Mouse (Mus musculus): ENCODE data around the gene Clcn6. TPM values are rescaled to one million over a fixed set of nuclear protein-coding genes. Genes with fewer than 3 reads are reported as not detected.
"Not testable (repeated sequence)": the region's sequence is repeated elsewhere in the genome, so short reads cannot be mapped to it uniquely, and the experiment has no call there.

Gene Clcn6
- total and polyA plus RNA-seq, 2 experiments from 2014 or later = 26.3 to 61.0 TPM

- Histone ChIP-seq H3K4me2 (ENCODE audit: low read depth) (no peak overlapping the region), H3K4me3 (ENCODE audit: low read depth, low read length) (no peak overlapping the region), H3K36me3 (ENCODE audit: insufficient read depth) (peaks cover 33% of the 10 kb centered on the region), H3K27ac (ENCODE audit: low read depth, low read length) (no peak overlapping the region), H3K9me3 (ENCODE audit: low read length) (no peaks in the 10 kb centered on the region), H3K27me3 (ENCODE audit: insufficient read depth, low read length) (no peaks in the 10 kb centered on the region), H3K4me1 (ENCODE audit: insufficient read depth) (no peaks in the 10 kb centered on the region), H3K9ac (no peak overlapping the region)
- ATAC-seq = no peak
- 49% methylated on average over 4 of the region's 4 CpGs for WGBS
- no peak for DNase-seq
- no peak for TF ChIP-seq CTCF (IDR thresholded peaks at IDR 0.05; ENCODE audit: low read depth)
These were observed 7.9 kb upstream of the Clcn6 start for GRCm38 (mm10) chr4:148046450-148047031.

- Histone ChIP-seq H3K36me3 (ENCODE audit: insufficient read depth) (peaks cover 15% of the 10 kb centered on the region), H3K27me3 (ENCODE audit: insufficient read depth, low read length) (no peaks in the 10 kb centered on the region), H3K9me3 (ENCODE audit: low read length) (no peaks in the 10 kb centered on the region), H3K4me1 (ENCODE audit: insufficient read depth) (peaks cover 15% of the 10 kb centered on the region), H3K9ac (no peak overlapping the region), H3K4me2 (ENCODE audit: low read depth) (no peak overlapping the region), H3K27ac (ENCODE audit: low read depth, low read length) (no peak overlapping the region), H3K4me3 (ENCODE audit: low read depth, low read length) (no peak overlapping the region)
- DNase-seq (no peak), ATAC-seq (no peak)
- TF ChIP-seq CTCF (IDR thresholded peaks at IDR 0.05; ENCODE audit: low read depth) = no peak
- WGBS = 90% methylated on average over 2 of the region's 2 CpGs
These were observed 5.5 kb upstream of the Clcn6 start for GRCm38 (mm10) chr4:148044113-148044512.

GRCm38 (mm10) chr4:148043327-148043726, 4.7 kb upstream of the Clcn6 start:
- peaks cover 15% of the 10 kb centered on the region for H3K4me1 ChIP-seq (ENCODE audit: insufficient read depth)
- DNase-seq; H3K4me2 ChIP-seq (ENCODE audit: low read depth); H3K27me3 ChIP-seq (ENCODE audit: insufficient read depth, low read length); ATAC-seq; H3K27ac ChIP-seq (ENCODE audit: low read depth, low read length); H3K9me3 ChIP-seq (ENCODE audit: low read length); H3K9ac ChIP-seq; H3K4me3 ChIP-seq (ENCODE audit: low read depth, low read length): not testable (repeated sequence)
- H3K36me3 ChIP-seq (ENCODE audit: insufficient read depth) = peaks cover 15% of the 10 kb centered on the region
- WGBS = 55% methylated on average over 7 of the region's 8 CpGs

GRCm38 (mm10) chr4:148041611-148042191, 3.1 kb upstream of the Clcn6 start:
- WGBS = 6% methylated on average over 16 of the region's 16 CpGs
- Histone ChIP-seq H3K9me3 (ENCODE audit: low read length) (no peaks in the 10 kb centered on the region), H3K36me3 (ENCODE audit: insufficient read depth) (peaks cover 6% of the 10 kb centered on the region; the same call in 1 of the 2 replicates), H3K4me1 (ENCODE audit: insufficient read depth) (peaks cover 20% of the 10 kb centered on the region), H3K9ac (peak overlapping the region; percentile 49), H3K27me3 (ENCODE audit: insufficient read depth, low read length) (no peaks in the 10 kb centered on the region), H3K4me3 (ENCODE audit: low read depth, low read length) (peak overlapping the region; percentile 27), H3K27ac (ENCODE audit: low read depth, low read length) (no peak overlapping the region), H3K4me2 (ENCODE audit: low read depth) (peak overlapping the region; percentile 53)
- TF ChIP-seq CTCF (IDR thresholded peaks at IDR 0.05; ENCODE audit: low read depth) = no peak
- DNase-seq (no peak), ATAC-seq (no peak)

GRCm38 (mm10) chr4:148040933-148041610, 2.5 kb upstream of the Clcn6 start:
- H3K4me2 ChIP-seq (ENCODE audit: low read depth) = peak overlapping the region; percentile 53
- H3K9me3 ChIP-seq (ENCODE audit: low read length) = no peaks in the 10 kb centered on the region
- peak overlapping the region; percentile 27 for H3K4me3 ChIP-seq (ENCODE audit: low read depth, low read length)
- no peak for TF ChIP-seq CTCF (IDR thresholded peaks at IDR 0.05; ENCODE audit: low read depth)
- no peaks in the 10 kb centered on the region for H3K27me3 ChIP-seq (ENCODE audit: insufficient read depth, low read length)
- H3K36me3 ChIP-seq (ENCODE audit: insufficient read depth) = peaks cover 6% of the 10 kb centered on the region; the same call in 1 of the 2 replicates
- H3K4me1 ChIP-seq (ENCODE audit: insufficient read depth) = peaks cover 20% of the 10 kb centered on the region
- ATAC-seq = no peak; the same call in 1 of the 2 replicates
- DNase-seq = peak; percentile 38
- 2% methylated on average over 19 of the region's 19 CpGs for WGBS
- H3K27ac ChIP-seq (ENCODE audit: low read depth, low read length) = peak overlapping the region; percentile 54; the same call in 1 of the 2 replicates
- H3K9ac ChIP-seq = peak overlapping the region; percentile 49

GRCm38 (mm10) chr4:148040029-148040830, 1.6 kb upstream of the Clcn6 start:
- H3K4me2 ChIP-seq (ENCODE audit: low read depth) = peak overlapping the region; percentile 96
- no peaks in the 10 kb centered on the region for H3K27me3 ChIP-seq (ENCODE audit: insufficient read depth, low read length)
- peaks cover 9% of the 10 kb centered on the region; the same call in 1 of the 2 replicates for H3K36me3 ChIP-seq (ENCODE audit: insufficient read depth)
- H3K27ac ChIP-seq (ENCODE audit: low read depth, low read length) = peak overlapping the region; percentile 54; the same call in 1 of the 2 replicates
- WGBS = 57% methylated on average over 15 of the region's 15 CpGs
- H3K4me1 ChIP-seq (ENCODE audit: insufficient read depth) = peaks cover 20% of the 10 kb centered on the region
- DNase-seq (no peak), ATAC-seq (no peak)
- peak overlapping the region; percentile 49; the same call in 1 of the 2 replicates for H3K9ac ChIP-seq
- no peaks in the 10 kb centered on the region for H3K9me3 ChIP-seq (ENCODE audit: low read length)
- TF ChIP-seq CTCF (IDR thresholded peaks at IDR 0.05; ENCODE audit: low read depth) = no peak
- H3K4me3 ChIP-seq (ENCODE audit: low read depth, low read length) = peak overlapping the region; percentile 27; the same call in 1 of the 2 replicates

Data from forebrain, postnatal 0 days (tissue).